Mouse (Mus musculus): ENCODE measurements around the gene Rtl6. TPM values are rescaled to one million over a fixed set of nuclear protein-coding genes. Genes with fewer than 3 reads are reported as not detected.

The Rtl6 gene
- 0.74 and 0.84 TPM in 2 replicates for polyA plus RNA-seq (2015; fragmentation: Nextera tagmentation; extraction: Ambion mirVana)

DNA sequence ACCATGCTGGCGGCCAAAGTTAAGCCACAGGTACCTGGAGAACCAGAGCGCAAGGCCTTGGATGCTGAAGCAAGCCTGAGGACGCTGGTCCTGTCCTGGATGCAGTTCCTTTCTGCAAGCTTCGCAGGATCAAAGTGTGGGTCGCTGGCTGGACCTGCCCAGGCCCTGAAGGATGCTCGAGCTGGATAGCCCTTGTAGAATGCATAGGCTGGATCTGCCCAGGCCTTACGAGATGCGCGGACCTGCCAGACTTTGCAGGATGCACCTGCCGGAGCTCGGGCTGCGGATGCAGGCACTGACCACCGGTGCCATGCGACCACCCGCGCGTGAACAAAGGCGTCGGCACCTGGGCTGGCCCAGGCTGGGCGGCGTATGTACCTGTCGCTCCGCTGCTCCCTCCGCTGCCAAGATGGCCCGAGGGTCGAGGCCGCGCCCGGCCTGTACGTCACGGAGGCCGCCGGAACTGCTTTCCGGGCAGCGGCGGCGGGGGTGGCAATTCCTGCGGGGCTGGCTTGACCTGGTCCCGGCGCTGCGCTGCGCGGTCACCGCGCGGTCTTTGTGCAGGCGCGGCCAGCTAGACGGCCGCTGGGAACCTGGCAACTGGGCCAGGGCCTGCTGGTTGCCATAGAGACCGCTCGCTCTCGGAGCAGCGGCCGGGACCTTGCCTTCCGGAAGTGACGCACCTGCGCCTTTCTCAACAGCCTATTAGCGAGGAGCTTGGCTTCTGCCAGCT, at the start of gene Rtl6:
TSS of gene Rtl6 (minus strand) at position 635 of the 733 bp plus-strand sequence.
- no peak within 1 kb of the TSS for H3K27ac ChIP-seq (replicated peaks)
- H3K4me1 ChIP-seq (replicated peaks), result 0 out of 2 replicates have a peak, but pooled peaks cover 3% of the 10 kb centered on the region
- ATAC-seq (ENCODE audit: insufficient read depth), result peak; percentile 52
- H3K9ac ChIP-seq, result peak within 1 kb of the TSS; percentile 30; the same call in 1 of the 2 replicates
- peak within 1 kb of the TSS; percentile 71 for H3K4me2 ChIP-seq
- H3K36me3 ChIP-seq (replicated peaks), result no peaks in the 10 kb centered on the region
- peak within 1 kb of the TSS; percentile 61 for H3K4me3 ChIP-seq (replicated peaks)
- H3K27me3 ChIP-seq, result no peaks in the 10 kb centered on the region
- WGBS (ENCODE audit: insufficient replicate concordance), result 14% methylated on average over 59 of the region's 59 CpGs
- no peaks in the 10 kb centered on the region for H3K9me3 ChIP-seq (replicated peaks)

DNA sequence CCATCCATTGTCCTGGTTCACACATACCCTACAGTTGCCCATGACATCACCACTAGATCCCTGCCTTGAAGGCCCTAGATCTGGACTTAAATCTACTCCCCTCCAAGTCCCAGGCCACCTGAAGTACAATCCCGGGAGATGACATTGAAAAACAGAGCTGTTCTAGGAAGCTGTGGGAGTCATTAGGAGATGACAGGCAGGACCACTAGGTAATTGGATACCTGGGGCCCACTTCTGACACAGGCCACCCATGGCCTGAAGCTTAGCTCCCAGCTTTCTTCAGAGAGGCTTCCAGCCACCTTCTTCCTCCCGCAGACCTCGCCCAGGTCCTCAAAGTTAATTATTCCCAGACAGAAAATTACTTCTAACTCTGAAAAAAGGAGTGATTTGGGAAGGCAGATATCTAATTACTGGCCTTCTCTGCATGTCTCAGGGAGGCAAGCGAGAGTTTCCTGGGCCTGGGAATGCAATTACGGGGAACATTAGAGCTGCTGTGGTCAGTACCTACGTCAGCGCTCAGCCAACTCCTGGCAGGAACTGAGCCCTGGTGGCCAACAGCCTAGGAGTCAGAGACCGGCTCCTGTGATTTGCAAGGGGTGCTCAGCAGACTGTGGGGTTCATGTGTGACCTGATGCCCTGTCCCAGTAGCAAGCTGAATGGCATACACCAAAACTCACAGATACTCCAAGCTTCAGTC, 45.8 kb upstream of the Rtl6 start:
- Histone ChIP-seq H3K9me3 (replicated peaks) (no peaks in the 10 kb centered on the region), H3K9ac (no peak overlapping the region), H3K4me1 (replicated peaks) (no peaks in the 10 kb centered on the region), H3K36me3 (replicated peaks) (no peaks in the 10 kb centered on the region), H3K27ac (replicated peaks) (no peak overlapping the region), H3K4me2 (no peak overlapping the region), H3K4me3 (replicated peaks) (no peak overlapping the region), H3K27me3 (no peaks in the 10 kb centered on the region)
- WGBS (ENCODE audit: insufficient replicate concordance), result 69% methylated on average over 8 of the region's 8 CpGs
- no peak for ATAC-seq (ENCODE audit: insufficient read depth)

DNA sequence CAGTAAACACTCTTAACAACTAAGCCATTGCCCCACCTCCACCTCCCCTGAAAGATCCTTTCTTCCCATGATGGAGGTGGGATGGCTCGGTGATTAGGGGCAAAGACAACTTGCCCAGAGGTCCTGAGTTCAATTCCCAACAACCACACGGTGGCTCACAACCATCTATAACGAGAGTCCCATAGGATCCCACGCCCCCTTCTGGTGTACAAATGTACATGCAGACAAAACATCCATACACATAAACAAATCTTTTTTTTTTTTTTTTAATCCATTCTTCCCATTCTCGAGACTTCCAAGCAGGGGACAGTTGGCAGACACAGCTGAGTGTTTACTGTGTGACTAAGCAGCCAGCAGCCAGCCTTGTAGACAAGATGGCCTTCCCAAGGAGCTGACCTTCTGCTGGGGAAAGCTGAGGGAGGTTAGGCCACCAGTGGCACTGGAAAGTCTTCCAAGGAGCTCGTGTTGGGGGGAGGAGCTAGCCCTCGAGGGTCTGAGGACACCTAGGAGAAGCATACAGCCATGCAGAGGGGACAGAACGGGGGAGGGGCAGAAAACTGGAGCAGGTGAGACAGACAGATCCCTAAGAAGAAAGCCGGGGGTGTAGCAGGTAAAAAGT, 43.5 kb upstream of the Rtl6 start:
- H3K27ac ChIP-seq (replicated peaks), result no peak overlapping the region
- no peak overlapping the region for H3K4me3 ChIP-seq (replicated peaks)
- no peak overlapping the region for H3K9ac ChIP-seq
- ATAC-seq (ENCODE audit: insufficient read depth), result no peak
- H3K4me1 ChIP-seq (replicated peaks), result no peaks in the 10 kb centered on the region
- WGBS (ENCODE audit: insufficient replicate concordance), result 49% methylated on average over 9 of the region's 9 CpGs
- no peaks in the 10 kb centered on the region for H3K9me3 ChIP-seq (replicated peaks)
- H3K4me2 ChIP-seq, result no peak overlapping the region
- H3K27me3 ChIP-seq, result no peaks in the 10 kb centered on the region
- H3K36me3 ChIP-seq (replicated peaks), result no peaks in the 10 kb centered on the region

DNA sequence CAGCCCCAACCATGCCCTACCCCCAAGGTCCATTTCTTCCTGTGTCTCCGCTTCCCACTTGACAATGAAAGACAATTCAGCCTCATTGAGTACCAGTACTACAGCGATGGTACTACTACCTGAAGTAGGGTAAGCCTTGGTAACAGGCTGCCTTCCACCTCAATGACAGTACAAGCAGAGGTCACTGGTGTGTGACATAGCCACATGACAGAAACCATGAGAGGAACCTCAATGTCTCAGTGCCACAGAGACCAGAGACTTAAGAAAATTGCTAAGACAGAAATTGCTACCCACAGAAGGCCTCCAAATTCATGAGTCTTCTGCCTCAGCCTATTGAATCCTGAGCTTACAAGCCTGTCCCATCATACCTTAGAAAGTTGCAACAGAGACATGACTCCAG, 41.3 kb upstream of the Rtl6 start:
- WGBS (ENCODE audit: insufficient replicate concordance), result 79% methylated on average over 2 of the region's 2 CpGs
- Histone ChIP-seq H3K9ac (no peak overlapping the region), H3K9me3 (replicated peaks) (no peaks in the 10 kb centered on the region), H3K27ac (replicated peaks) (no peak overlapping the region), H3K27me3 (no peaks in the 10 kb centered on the region), H3K4me1 (replicated peaks) (peaks cover 7% of the 10 kb centered on the region; the same call in 1 of the 2 replicates), H3K36me3 (replicated peaks) (no peaks in the 10 kb centered on the region), H3K4me3 (replicated peaks) (no peak overlapping the region), H3K4me2 (no peak overlapping the region)
- no peak for ATAC-seq (ENCODE audit: insufficient read depth)

DNA sequence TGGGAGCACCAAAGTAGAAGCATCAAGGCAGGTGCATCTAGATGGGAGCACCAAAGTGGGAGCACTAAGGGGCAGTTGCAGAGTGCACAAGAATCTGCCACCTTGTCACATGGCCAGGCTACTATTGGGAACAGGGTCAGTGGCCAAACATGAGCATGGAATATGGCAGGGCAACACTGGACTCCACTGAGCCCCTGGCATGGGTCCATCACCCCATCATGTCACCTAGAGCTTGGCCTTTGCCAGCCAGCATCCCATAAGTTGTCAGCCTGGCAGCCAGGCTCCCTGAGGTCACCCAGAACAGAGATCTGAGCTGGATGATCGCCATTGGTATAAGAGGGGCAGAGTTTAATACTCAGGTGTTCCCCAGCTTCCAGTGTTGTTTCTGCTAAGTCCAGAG, 40.2 kb upstream of the Rtl6 start:
- H3K27ac ChIP-seq (replicated peaks), result no peak overlapping the region
- ATAC-seq (ENCODE audit: insufficient read depth), result no peak
- H3K9me3 ChIP-seq (replicated peaks), result no peaks in the 10 kb centered on the region
- WGBS (ENCODE audit: insufficient replicate concordance), result 57% methylated on average over 1 of the region's 1 CpGs
- no peaks in the 10 kb centered on the region for H3K36me3 ChIP-seq (replicated peaks)
- peaks cover 9% of the 10 kb centered on the region; the same call in 1 of the 2 replicates for H3K4me1 ChIP-seq (replicated peaks)
- H3K27me3 ChIP-seq, result no peaks in the 10 kb centered on the region
- no peak overlapping the region for H3K4me2 ChIP-seq
- no peak overlapping the region for H3K9ac ChIP-seq
- no peak overlapping the region for H3K4me3 ChIP-seq (replicated peaks)

DNA sequence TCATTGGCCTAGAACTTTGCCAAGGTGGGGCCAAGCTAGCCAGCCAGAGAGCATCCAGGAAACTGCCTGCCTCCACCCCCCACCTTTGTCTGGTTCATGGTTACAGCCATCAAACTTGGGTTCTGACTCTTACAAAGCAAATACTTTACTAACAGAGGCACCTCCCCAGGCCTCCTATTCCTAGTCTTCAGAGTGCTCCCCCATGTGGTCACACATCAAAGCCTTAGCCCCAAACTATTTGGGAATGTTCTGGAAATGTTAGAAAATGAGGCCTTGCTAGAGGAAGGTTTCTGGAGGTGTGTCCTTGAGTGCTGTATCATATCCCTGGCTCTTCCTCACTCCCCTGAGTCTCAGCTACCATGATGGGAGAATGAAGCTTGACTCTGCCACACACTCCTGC, 39.4 kb upstream of the Rtl6 start:
- Histone ChIP-seq H3K9ac (no peak overlapping the region), H3K27me3 (no peaks in the 10 kb centered on the region), H3K4me1 (replicated peaks) (peaks cover 16% of the 10 kb centered on the region; the same call in 1 of the 2 replicates), H3K4me2 (no peak overlapping the region), H3K4me3 (replicated peaks) (no peak overlapping the region), H3K36me3 (replicated peaks) (no peaks in the 10 kb centered on the region), H3K27ac (replicated peaks) (no peak overlapping the region), H3K9me3 (replicated peaks) (no peaks in the 10 kb centered on the region)
- ATAC-seq (ENCODE audit: insufficient read depth), result no peak

DNA sequence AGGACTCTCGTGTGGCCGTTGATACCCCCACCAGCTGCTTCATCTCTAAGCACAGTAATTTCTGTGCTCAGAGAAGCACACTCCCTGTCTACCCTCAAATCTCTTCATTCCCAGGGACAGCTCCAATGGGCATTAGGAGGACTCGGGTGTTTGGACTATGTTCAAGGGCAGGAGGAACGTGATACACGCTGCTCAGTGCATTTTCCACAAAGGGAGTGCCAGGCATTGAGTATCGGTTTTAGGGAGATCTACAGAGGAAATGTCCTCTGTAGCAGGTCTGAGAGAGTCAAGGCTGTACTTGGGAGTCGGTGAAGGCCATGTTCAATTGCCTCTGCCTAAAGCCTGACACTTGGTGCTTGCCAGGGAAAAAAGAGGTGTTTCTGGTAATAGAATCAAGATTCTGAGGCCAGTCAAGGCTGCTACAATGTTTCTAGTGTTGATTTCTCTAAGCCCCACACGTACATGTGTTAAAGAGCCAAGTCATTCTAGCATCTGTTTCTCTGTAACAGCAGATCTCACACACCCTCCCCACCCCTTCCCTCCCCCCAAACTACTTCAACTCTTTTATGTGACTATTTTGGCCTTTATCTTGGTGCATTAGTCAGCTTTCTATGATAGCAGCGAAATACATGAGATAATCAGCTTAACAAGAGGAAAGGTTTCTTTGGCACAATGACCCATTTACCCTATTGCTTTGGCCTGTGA, 37.8 kb upstream of the Rtl6 start:
- Histone ChIP-seq H3K4me2 (no peak overlapping the region), H3K27ac (replicated peaks) (no peak overlapping the region), H3K36me3 (replicated peaks) (no peaks in the 10 kb centered on the region), H3K4me3 (replicated peaks) (no peak overlapping the region), H3K4me1 (replicated peaks) (peaks cover 16% of the 10 kb centered on the region; the same call in 1 of the 2 replicates), H3K9me3 (replicated peaks) (no peaks in the 10 kb centered on the region), H3K27me3 (no peaks in the 10 kb centered on the region), H3K9ac (no peak overlapping the region)
- WGBS (ENCODE audit: insufficient replicate concordance), result 52% methylated on average over 9 of the region's 9 CpGs
- no peak for ATAC-seq (ENCODE audit: insufficient read depth)

DNA sequence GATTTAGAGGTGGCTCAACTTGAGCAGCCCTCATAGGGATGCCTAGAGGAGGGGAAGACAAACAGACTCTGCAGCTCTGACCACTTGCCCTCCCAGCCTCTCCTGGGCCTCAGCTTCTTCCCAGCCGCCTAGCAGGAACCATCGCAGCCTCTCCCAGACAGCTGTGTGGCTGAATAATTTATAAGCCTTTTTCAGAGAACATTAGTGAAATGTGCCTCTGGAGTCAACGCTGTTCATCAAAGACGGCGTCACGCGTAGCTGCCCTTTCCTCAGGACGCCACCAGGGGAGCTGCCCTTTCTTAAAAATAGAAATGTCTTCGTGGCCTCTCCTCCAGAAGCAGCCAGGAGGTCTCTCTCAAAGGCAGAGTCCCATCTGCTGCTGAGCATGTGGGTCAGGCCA, 35.9 kb upstream of the Rtl6 start:
- Histone ChIP-seq H3K4me3 (replicated peaks) (no peak overlapping the region), H3K9ac (no peak overlapping the region), H3K27ac (replicated peaks) (no peak overlapping the region), H3K4me1 (replicated peaks) (peaks cover 16% of the 10 kb centered on the region; the same call in 1 of the 2 replicates), H3K4me2 (no peak overlapping the region), H3K9me3 (replicated peaks) (no peaks in the 10 kb centered on the region), H3K36me3 (replicated peaks) (no peaks in the 10 kb centered on the region), H3K27me3 (no peaks in the 10 kb centered on the region)
- WGBS (ENCODE audit: insufficient replicate concordance), result 52% methylated on average over 9 of the region's 9 CpGs
- no peak for ATAC-seq (ENCODE audit: insufficient read depth)

DNA sequence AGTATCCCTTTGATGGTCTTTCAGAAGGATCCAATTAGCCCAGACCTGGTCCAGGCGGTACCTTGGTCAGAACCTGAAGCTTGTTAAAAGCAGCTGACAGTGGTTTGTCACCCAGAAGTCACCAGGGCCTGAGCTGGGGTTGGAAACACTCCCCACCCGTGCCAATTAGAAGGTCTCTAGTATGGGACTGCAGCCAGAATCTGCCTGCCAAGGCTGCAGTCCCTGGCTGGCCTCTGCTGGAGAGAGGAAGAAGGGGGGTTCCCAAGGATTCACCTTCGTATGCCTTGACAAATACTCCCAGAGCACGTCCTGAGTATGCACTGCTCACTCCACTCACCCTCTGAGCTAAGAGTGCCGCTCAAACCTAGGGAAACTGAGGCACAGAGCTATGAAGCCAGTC, 34.6 kb upstream of the Rtl6 start:
- H3K4me2 ChIP-seq, result no peak overlapping the region
- H3K27me3 ChIP-seq, result no peaks in the 10 kb centered on the region
- H3K9ac ChIP-seq, result no peak overlapping the region
- 62% methylated on average over 5 of the region's 5 CpGs for WGBS (ENCODE audit: insufficient replicate concordance)
- H3K36me3 ChIP-seq (replicated peaks), result no peaks in the 10 kb centered on the region
- no peaks in the 10 kb centered on the region for H3K9me3 ChIP-seq (replicated peaks)
- no peak overlapping the region for H3K4me3 ChIP-seq (replicated peaks)
- peaks cover 16% of the 10 kb centered on the region; the same call in 1 of the 2 replicates for H3K4me1 ChIP-seq (replicated peaks)
- ATAC-seq (ENCODE audit: insufficient read depth), result no peak
- no peak overlapping the region for H3K27ac ChIP-seq (replicated peaks)

DNA sequence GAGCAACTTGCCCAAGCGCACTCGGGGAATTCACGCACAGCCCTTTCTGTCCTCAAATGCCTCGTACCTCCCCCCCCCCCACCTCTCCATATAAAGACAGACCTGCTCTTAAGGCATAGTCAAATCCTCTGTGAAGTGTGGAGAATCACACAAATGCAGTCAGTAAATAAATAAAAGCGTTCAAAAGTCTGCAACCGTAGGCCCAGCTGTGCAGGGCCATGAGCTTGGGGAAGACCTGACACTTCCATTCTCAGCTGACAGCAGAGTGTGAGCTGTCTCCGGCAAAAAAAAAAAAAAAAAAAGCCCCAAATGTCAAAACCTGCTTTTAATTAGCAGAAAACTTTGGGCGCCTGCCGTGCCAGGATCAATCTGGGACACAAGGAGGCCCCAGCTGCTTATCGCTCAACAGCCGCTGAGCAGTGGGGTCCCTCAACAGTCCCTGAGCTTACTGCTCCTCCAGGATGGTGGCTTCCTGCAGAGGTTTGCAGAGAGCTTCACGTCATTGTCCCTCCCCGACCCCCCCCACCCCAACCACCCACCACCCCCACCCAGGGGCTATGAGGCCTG, 34.0 kb upstream of the Rtl6 start:
- ATAC-seq (ENCODE audit: insufficient read depth), result no peak
- Histone ChIP-seq H3K36me3 (replicated peaks) (no peaks in the 10 kb centered on the region), H3K27ac (replicated peaks) (no peak overlapping the region), H3K4me2 (no peak overlapping the region), H3K9ac (no peak overlapping the region), H3K4me1 (replicated peaks) (peaks cover 16% of the 10 kb centered on the region; the same call in 1 of the 2 replicates), H3K27me3 (no peaks in the 10 kb centered on the region), H3K9me3 (replicated peaks) (no peaks in the 10 kb centered on the region), H3K4me3 (replicated peaks) (no peak overlapping the region)
- WGBS (ENCODE audit: insufficient replicate concordance), result 53% methylated on average over 13 of the region's 13 CpGs
